25 mouse cellular contexts compared by ENCODE assay signal in the genomic region with DNA sequence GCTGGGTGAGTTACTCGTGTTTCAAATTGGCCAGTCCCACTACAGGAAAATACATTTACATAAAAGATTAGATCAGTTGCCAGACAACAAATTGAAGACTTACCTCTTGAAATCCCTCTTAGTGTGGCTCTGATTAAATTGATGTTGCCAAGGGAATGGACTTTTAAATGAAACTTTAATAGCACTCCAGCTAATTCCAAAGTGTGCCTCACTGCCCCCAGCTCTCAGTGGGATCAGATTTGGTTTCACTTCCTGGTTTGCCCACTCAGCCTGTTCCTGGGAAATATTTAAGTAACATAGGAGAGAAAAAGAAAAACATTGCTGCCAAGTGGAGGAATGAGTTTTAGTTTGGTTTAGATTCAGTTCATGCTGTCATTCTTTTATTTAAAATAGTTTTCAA. TPM values are rescaled to one million over a fixed set of nuclear protein-coding genes. Genes with fewer than 3 reads are reported as not detected.
DNase-seq lines count a peak whose midpoint lies in the region; ATAC-seq and TF ChIP-seq lines count a peak whose summit lies in the region.
"Had no signal": no experiment of that assay in that cellular context is flagged by ENCODE, and none has a peak within 500 bp of the region (broad histone marks: within the 10 kb centered on the region; RNA-seq: fewer than 3 reads in every experiment).

No protein-coding gene starts in this region.

- TF ChIP-seq POLR2A in brain, embryonic 14.5 days (IDR thresholded peaks at IDR 0.05; ENCODE audit: borderline replicate concordance, extremely low read depth, insufficient read depth, insufficient read length, poor library complexity, severe bottlenecking), result no peak

- H3K4me3 ChIP-seq in embryonic facial prominence, embryonic 14.5 days (ENCODE audit: low read depth, low read length), result no peak overlapping the region
- no peak overlapping the region for H3K4me3 ChIP-seq in embryonic facial prominence, embryonic 10.5 days
- no peak overlapping the region for H3K4me3 ChIP-seq in hindbrain, embryonic 14.5 days (replicated peaks; ENCODE audit: low read length)
- H3K4me3 ChIP-seq in hindbrain, postnatal 0 days (ENCODE audit: low read length), result no peak overlapping the region
- H3K4me3 ChIP-seq in kidney, postnatal 0 days (replicated peaks; ENCODE audit: low read depth, low read length), result no peak overlapping the region
- H3K4me3 ChIP-seq: embryonic facial prominence, embryonic 12.5 days; erythroblast, embryonic 14.5 days; forebrain, embryonic 12.5 days; forebrain, embryonic 15.5 days; gastrocnemius, adult 2 months; heart, adult 2 months; heart, embryonic 10.5 days; heart, embryonic 13.5 days; hindbrain, embryonic 12.5 days had no signal

- H3K4me2 ChIP-seq in embryonic facial prominence, embryonic 14.5 days (ENCODE audit: low read depth, low read length), result 0 out of 2 replicates have a peak overlapping the region, but pooled peaks have one; percentile 4
- H3K4me2 ChIP-seq in hindbrain, embryonic 14.5 days (replicated peaks), result no peak overlapping the region
- H3K4me2 ChIP-seq in hindbrain, postnatal 0 days (ENCODE audit: low read depth, low read length), result no peak overlapping the region
- no peak overlapping the region for H3K4me2 ChIP-seq in kidney, postnatal 0 days (ENCODE audit: low read length)
- H3K4me2 ChIP-seq: embryonic facial prominence, embryonic 12.5 days; forebrain, embryonic 12.5 days; forebrain, embryonic 15.5 days; heart, embryonic 13.5 days; hindbrain, embryonic 12.5 days had no signal

- 20% methylated on average over 1 of the region's 1 CpGs for WGBS in embryonic facial prominence, embryonic 14.5 days
- 42% methylated on average over 1 of the region's 1 CpGs for WGBS in embryonic facial prominence, embryonic 10.5 days
- WGBS in hindbrain, embryonic 14.5 days, result 38% methylated on average over 1 of the region's 1 CpGs
- WGBS in hindbrain, postnatal 0 days, result 12% methylated on average over 1 of the region's 1 CpGs
- WGBS in kidney, postnatal 0 days, result 20% methylated on average over 1 of the region's 1 CpGs

- H3K27ac ChIP-seq in embryonic facial prominence, embryonic 14.5 days (replicated peaks; ENCODE audit: low read depth, low read length), result no peak overlapping the region
- no peak overlapping the region for H3K27ac ChIP-seq in embryonic facial prominence, embryonic 10.5 days (replicated peaks)
- H3K27ac ChIP-seq in hindbrain, embryonic 14.5 days, result 0 out of 2 replicates have a peak overlapping the region, but pooled peaks have one; percentile 48
- H3K27ac ChIP-seq in hindbrain, postnatal 0 days, result no peak overlapping the region
- no peak overlapping the region for H3K27ac ChIP-seq in kidney, postnatal 0 days
- H3K27ac ChIP-seq: embryonic facial prominence, embryonic 12.5 days; forebrain, embryonic 12.5 days; forebrain, embryonic 15.5 days; gastrocnemius, adult 2 months; heart, adult 2 months; heart, embryonic 10.5 days; heart, embryonic 13.5 days; hindbrain, embryonic 12.5 days had no signal

- no peak for TF ChIP-seq CTCF in hindbrain, postnatal 0 days (IDR thresholded peaks at IDR 0.05; ENCODE audit: low read depth)
- TF ChIP-seq CTCF in kidney, postnatal 0 days (IDR thresholded peaks at IDR 0.05; ENCODE audit: low read depth), result no peak
- no peak for TF ChIP-seq CTCF in brain, embryonic 14.5 days (IDR thresholded peaks at IDR 0.05; ENCODE audit: borderline replicate concordance, extremely low read depth, insufficient read depth, insufficient read length)

- H3K4me1 ChIP-seq in embryonic facial prominence, embryonic 14.5 days (ENCODE audit: control insufficient read depth, insufficient read depth, low read length), result peaks cover 6% of the 10 kb centered on the region; the same call in 1 of the 2 replicates
- H3K4me1 ChIP-seq in embryonic facial prominence, embryonic 10.5 days, result peaks cover 9% of the 10 kb centered on the region
- 0 out of 2 replicates have a peak, but pooled peaks cover 4% of the 10 kb centered on the region for H3K4me1 ChIP-seq in hindbrain, embryonic 14.5 days (replicated peaks; ENCODE audit: control insufficient read depth, insufficient read depth, low read length)
- H3K4me1 ChIP-seq in hindbrain, postnatal 0 days (ENCODE audit: insufficient read depth, low read length), result no peaks in the 10 kb centered on the region
- no peaks in the 10 kb centered on the region for H3K4me1 ChIP-seq in kidney, postnatal 0 days (replicated peaks; ENCODE audit: insufficient read depth, low read length)
- H3K4me1 ChIP-seq: embryonic facial prominence, embryonic 12.5 days; forebrain, embryonic 15.5 days; heart, embryonic 10.5 days; heart, embryonic 13.5 days had no signal

- H3K27me3 ChIP-seq in embryonic facial prominence, embryonic 14.5 days (replicated peaks; ENCODE audit: control insufficient read depth, insufficient read depth, low read length), result no peaks in the 10 kb centered on the region
- no peaks in the 10 kb centered on the region for H3K27me3 ChIP-seq in embryonic facial prominence, embryonic 10.5 days (replicated peaks; ENCODE audit: low read depth, poor library complexity, severe bottlenecking)
- no peaks in the 10 kb centered on the region for H3K27me3 ChIP-seq in hindbrain, embryonic 14.5 days (ENCODE audit: control insufficient read depth, insufficient read depth, low read length)
- no peaks in the 10 kb centered on the region for H3K27me3 ChIP-seq in hindbrain, postnatal 0 days (ENCODE audit: insufficient read depth, low read length)
- no peaks in the 10 kb centered on the region for H3K27me3 ChIP-seq in kidney, postnatal 0 days (ENCODE audit: insufficient read depth, low read length)
- H3K27me3 ChIP-seq: embryonic facial prominence, embryonic 12.5 days; forebrain, embryonic 12.5 days; forebrain, embryonic 15.5 days; heart, embryonic 13.5 days; hindbrain, embryonic 12.5 days had no signal

- DNase-seq in embryonic facial prominence, embryonic 14.5 days (ENCODE audit: low spot score), result peak; percentile 58
- no peak for DNase-seq in embryonic facial prominence, embryonic 10.5 days (ENCODE audit: low spot score)
- no peak for DNase-seq in hindbrain, embryonic 14.5 days (ENCODE audit: low spot score)
- no peak for DNase-seq in hindbrain, postnatal 0 days (ENCODE audit: low spot score)
- peak; percentile 31 for DNase-seq in kidney, postnatal 0 days (ENCODE audit: low spot score)
- no peak for DNase-seq in kidney, postnatal 14 days
- peak; percentile 22 for DNase-seq in brain, embryonic 14.5 days (ENCODE audit: low read depth)
- DNase-seq: adrenal gland, adult 8-10 months; adrenal gland, postnatal 25 days; cerebellum, adult 18-20 months; cerebellum, adult 9-10 months; cerebellum, postnatal 14 days; gastrocnemius, adult 2 months; gastrocnemius, postnatal 14 days; heart, adult 2 months; heart, postnatal 14 days; heart, postnatal 4 days had no signal

- no peaks in the 10 kb centered on the region for H3K9me3 ChIP-seq in embryonic facial prominence, embryonic 14.5 days (ENCODE audit: control insufficient read depth, low read length)
- H3K9me3 ChIP-seq in embryonic facial prominence, embryonic 10.5 days, result no peaks in the 10 kb centered on the region
- H3K9me3 ChIP-seq in hindbrain, embryonic 14.5 days (ENCODE audit: control insufficient read depth, low read length), result no peaks in the 10 kb centered on the region
- no peaks in the 10 kb centered on the region for H3K9me3 ChIP-seq in hindbrain, postnatal 0 days (ENCODE audit: low read length)
- no peaks in the 10 kb centered on the region for H3K9me3 ChIP-seq in kidney, postnatal 0 days (replicated peaks; ENCODE audit: low read length)
- H3K9me3 ChIP-seq: embryonic facial prominence, embryonic 12.5 days; forebrain, embryonic 12.5 days; forebrain, embryonic 15.5 days; heart, embryonic 10.5 days; heart, embryonic 13.5 days; hindbrain, embryonic 12.5 days had no signal

- no peaks in the 10 kb centered on the region for H3K36me3 ChIP-seq in embryonic facial prominence, embryonic 14.5 days (ENCODE audit: control insufficient read depth, insufficient read depth, low read length)
- H3K36me3 ChIP-seq in embryonic facial prominence, embryonic 10.5 days (replicated peaks), result no peaks in the 10 kb centered on the region
- H3K36me3 ChIP-seq in hindbrain, embryonic 14.5 days (replicated peaks; ENCODE audit: control insufficient read depth, insufficient read depth), result no peaks in the 10 kb centered on the region
- H3K36me3 ChIP-seq in hindbrain, postnatal 0 days (ENCODE audit: insufficient read depth, low read length), result no peaks in the 10 kb centered on the region
- H3K36me3 ChIP-seq in kidney, postnatal 0 days (ENCODE audit: insufficient read depth, low read length), result no peaks in the 10 kb centered on the region
- H3K36me3 ChIP-seq: embryonic facial prominence, embryonic 12.5 days; forebrain, embryonic 12.5 days; forebrain, embryonic 15.5 days; heart, embryonic 10.5 days; heart, embryonic 13.5 days; hindbrain, embryonic 12.5 days had no signal

- peak; percentile 70; the same call in 1 of the 2 replicates for ATAC-seq in embryonic facial prominence, embryonic 14.5 days (ENCODE audit: low read depth)
- 0 out of 2 replicates have a peak, but pooled peaks have one; percentile 24 for ATAC-seq in hindbrain, embryonic 14.5 days (ENCODE audit: low FRiP score)
- no peak for ATAC-seq in hindbrain, postnatal 0 days
- no peak for ATAC-seq in kidney, postnatal 0 days (replicated peaks; ENCODE audit: low FRiP score, low read depth)
- ATAC-seq: activated CD4-positive, CD25-positive, alpha-beta regulatory T cell, adult 4 months; forebrain, embryonic 15.5 days had no signal

- H3K9ac ChIP-seq in embryonic facial prominence, embryonic 14.5 days (ENCODE audit: low read depth, low read length), result no peak overlapping the region
- H3K9ac ChIP-seq in hindbrain, embryonic 14.5 days, result no peak overlapping the region
- H3K9ac ChIP-seq in hindbrain, postnatal 0 days (replicated peaks; ENCODE audit: low read length), result no peak overlapping the region
- H3K9ac ChIP-seq in kidney, postnatal 0 days (ENCODE audit: low read depth, low read length), result no peak overlapping the region
- H3K9ac ChIP-seq: embryonic facial prominence, embryonic 12.5 days; forebrain, embryonic 12.5 days; forebrain, embryonic 15.5 days; heart, embryonic 13.5 days; hindbrain, embryonic 12.5 days had no signal

RNA-seq across cellular contexts. Expression of gene Lrrc8b, which starts 38.5 kb away (rescaled TPM):
- 10.4 and 10.6 TPM in 2 replicates for polyA plus RNA-seq in embryonic facial prominence, embryonic 14.5 days (2014; fragmentation: Nextera tagmentation; extraction: Ambion mirVana)
- polyA plus RNA-seq in embryonic facial prominence, embryonic 10.5 days (2016; fragmentation: Nextera tagmentation; extraction: Ambion mirVana), result 6.1 and 6.4 TPM in 2 replicates
- polyA plus RNA-seq in hindbrain, embryonic 14.5 days (2014; fragmentation: Nextera tagmentation; extraction: Ambion mirVana), result 23.0 and 26.1 TPM in 2 replicates
- total RNA-seq in hindbrain, postnatal 0 days (2014; rRNA removed), result 48.4 and 49.9 TPM in 2 replicates
- polyA plus RNA-seq in hindbrain, postnatal 0 days (2015; fragmentation: Nextera tagmentation; extraction: Ambion mirVana), result 15.3 and 17.3 TPM in 2 replicates
- 7.0 and 7.2 TPM in 2 replicates for polyA plus RNA-seq in kidney, postnatal 0 days (2015; fragmentation: Nextera tagmentation; extraction: Ambion mirVana)
- 25.5 and 31.1 TPM in 2 replicates for polyA plus RNA-seq in brain, embryonic 14.5 days (2012; rRNA removed)

Comparison
In these comparisons a context has a peak if more than half of its experiments do, and no peak if none do; other contexts are left out.
1. ATAC-seq: peak in embryonic facial prominence, embryonic 14.5 days (single experiment) and hindbrain, embryonic 14.5 days (single experiment); none in hindbrain, postnatal 0 days (single experiment) and kidney, postnatal 0 days (single experiment).
2. DNase-seq: peak in embryonic facial prominence, embryonic 14.5 days (single experiment), kidney, postnatal 0 days (single experiment) and brain, embryonic 14.5 days (single experiment); none in embryonic facial prominence, embryonic 10.5 days (single experiment), hindbrain, embryonic 14.5 days (single experiment), hindbrain, postnatal 0 days (single experiment) and kidney, postnatal 14 days (single experiment).